Mouse (Mus musculus) adrenal gland, adult 2 months (tissue): Measurements from ENCODE around the gene Ssbp3. TPM values are rescaled to one million over a fixed set of nuclear protein-coding genes. Genes with fewer than 3 reads are reported as not detected.
A peak's percentile ranks its signal among the peaks of the same experiment; 100 is the strongest.

Experiments
- DNase-seq: peaks from one replicate; pipeline ENCODE4 v3.0.0; 2021
- polyA plus RNA-seq: library from polyadenylated mRNA; depleted of rRNA; stranded (reverse); fragments of >200 nt; gene quantifications from 2 replicates; pipeline ENCODE4 v1.2.3, GENCODE M21; 2012
- total RNA-seq, 2 experiments: library from RNA; stranded (reverse); gene quantifications; 2 replicates each; pipeline ENCODE4 v1.2.3; 2021

Gene Ssbp3
- total and polyA plus RNA-seq, 3 experiments, result 73.9 to 88.5 (median 85.0) TPM

GRCm38 (mm10) chr4:106934931-106935582 is 24.6 kb downstream of the Ssbp3 start:
- no peak for DNase-seq

GRCm38 (mm10) chr4:106935583-106935935 is 25.1 kb downstream of the Ssbp3 start:
- DNase-seq, result no peak

- DNase-seq, result no peak
Measured at GRCm38 (mm10) chr4:106936041-106936440, 25.5 kb downstream of the Ssbp3 start.

GRCm38 (mm10) chr4:106936741-106937140 is 26.2 kb downstream of the Ssbp3 start:
- DNase-seq, result no peak

GRCm38 (mm10) chr4:106938506-106939222 is 28.2 kb downstream of the Ssbp3 start:
- no peak for DNase-seq

GRCm38 (mm10) chr4:106939223-106939918 is 28.9 kb downstream of the Ssbp3 start:
- peak; percentile 68 for DNase-seq

- DNase-seq, result no peak
Measured at GRCm38 (mm10) chr4:106939919-106940227, 29.4 kb downstream of the Ssbp3 start.

GRCm38 (mm10) chr4:106940945-106941344 is 30.4 kb downstream of the Ssbp3 start:
- no peak for DNase-seq

GRCm38 (mm10) chr4:106941475-106941874 is 31.0 kb downstream of the Ssbp3 start:
- peak; percentile 38 for DNase-seq

- no peak for DNase-seq
Measured at GRCm38 (mm10) chr4:106942491-106942890, 32.0 kb downstream of the Ssbp3 start.

- DNase-seq, result no peak
Measured at GRCm38 (mm10) chr4:106943627-106944026, 33.1 kb downstream of the Ssbp3 start.

- no peak for DNase-seq
Measured at GRCm38 (mm10) chr4:106944898-106945297, 34.4 kb downstream of the Ssbp3 start.

GRCm38 (mm10) chr4:106947741-106948140 is 37.2 kb downstream of the Ssbp3 start:
- no peak for DNase-seq

- no peak for DNase-seq
Measured at GRCm38 (mm10) chr4:106948546-106948945, 38.0 kb downstream of the Ssbp3 start.

- DNase-seq, result no peak
Measured at GRCm38 (mm10) chr4:106949200-106949599, 38.7 kb downstream of the Ssbp3 start.

- DNase-seq, result no peak
Measured at GRCm38 (mm10) chr4:106950801-106951200, 40.3 kb downstream of the Ssbp3 start.

GRCm38 (mm10) chr4:106951455-106951854 is 41.0 kb downstream of the Ssbp3 start:
- DNase-seq, result no peak

- peak; percentile 45 for DNase-seq
Measured at GRCm38 (mm10) chr4:106953221-106953620, 42.7 kb downstream of the Ssbp3 start.

- peak; percentile 67 for DNase-seq
Measured at GRCm38 (mm10) chr4:106953760-106954159, 43.3 kb downstream of the Ssbp3 start.

- no peak for DNase-seq
Measured at GRCm38 (mm10) chr4:106955729-106956712, 45.5 kb downstream of the Ssbp3 start.

- no peak for DNase-seq
Measured at GRCm38 (mm10) chr4:106958117-106958516, 47.6 kb downstream of the Ssbp3 start.

GRCm38 (mm10) chr4:106958561-106958960 is 48.1 kb downstream of the Ssbp3 start:
- no peak for DNase-seq
